Mouse (Mus musculus) spleen, adult 2 months (tissue): ENCODE measurements around the gene Morf4l1. TPM values are rescaled to one million over a fixed set of nuclear protein-coding genes. Genes with fewer than 3 reads are reported as not detected.

Experiments used
- DNase-seq, 2 experiments: peaks; one replicate each; pipeline versions ENCODE4 v3.0.0 to v3.0.0-alpha.2; 2012 to 2021; ENCODE audit warnings: low spot score in 2 of 2, low read depth in 1 of 2
- H3K27ac ChIP-seq: fragments of 200-500 bp; 2 replicates; pipeline ENCODE4 v1.5.1; 2012; ENCODE audit warnings: low read length, inconsistent platforms; ENCODE audit not compliant: insufficient read depth
- H3K27me3 ChIP-seq: fragments of 200-500 bp; 2 replicates; pipeline ENCODE4 v1.6.1; 2012; ENCODE audit warnings: mild to moderate bottlenecking, moderate library complexity, low read length, inconsistent platforms; ENCODE audit not compliant: control insufficient read depth, insufficient read depth
- H3K36me3 ChIP-seq: fragments of 200-500 bp; 2 replicates; pipeline ENCODE4 v1.6.1; 2012; ENCODE audit warnings: mild to moderate bottlenecking, low read length, inconsistent platforms; ENCODE audit not compliant: control insufficient read depth, insufficient read depth
- H3K4me1 ChIP-seq: fragments of 200-500 bp; 2 replicates; pipeline ENCODE4 v1.6.1; 2011; ENCODE audit warnings: inconsistent platforms; ENCODE audit not compliant: control insufficient read depth, insufficient read depth, insufficient read length
- H3K4me3 ChIP-seq: fragments of 200-500 bp; 2 replicates; pipeline ENCODE4 v1.5.1; 2011; ENCODE audit warnings: mild to moderate bottlenecking, inconsistent platforms; ENCODE audit not compliant: insufficient read depth, insufficient read length; ENCODE audit errors: extremely low read depth
- CTCF ChIP-seq: fragments of 200-500 bp; IDR thresholded peaks from 2 replicates; pipeline ENCODE4 v1.5.1; 2011; ENCODE audit warnings: mild to moderate bottlenecking, inconsistent platforms; ENCODE audit not compliant: insufficient read depth, insufficient read length, insufficient replicate concordance; ENCODE audit errors: extremely low read depth
- POLR2A ChIP-seq: fragments of 200-500 bp; IDR thresholded peaks from 2 replicates; pipeline ENCODE4 v1.6.1; 2011; ENCODE audit warnings: low read depth, low read length, inconsistent platforms
- WGBS: fragments of 180-500 bp; shearing (Covaris S2); methylation state at CpG from one replicate; pipeline ENCODE4 v1.1.7; 2018; 5-methylcytosine and 5-hydroxymethylcytosine counted together
- polyA plus RNA-seq: library from polyadenylated mRNA; depleted of rRNA; stranded (reverse); fragments of >200 nt; gene quantifications from 2 replicates; pipeline ENCODE4 v1.2.3, GENCODE M21; 2012; rRNA removed

The Morf4l1 gene
- 46.2 and 48.1 TPM in 2 replicates for polyA plus RNA-seq

GRCm38 (mm10) chr9:90114567-90115307, at the start of gene Morf4l1:
Gene Morf4l1, minus strand, starts transcription at chr9:90114774.
- peak within 1 kb of the TSS; percentile 100 for H3K27ac ChIP-seq
- TF ChIP-seq CTCF: no peak
- TF ChIP-seq POLR2A: no peak; the same call in 1 of the 2 replicates
- peak within 1 kb of the TSS; percentile 98 for H3K4me3 ChIP-seq
- H3K36me3 ChIP-seq: no peaks in the 10 kb centered on the region
- peaks cover 13% of the 10 kb centered on the region; the same call in 1 of the 2 replicates for H3K4me1 ChIP-seq
- no peaks in the 10 kb centered on the region for H3K27me3 ChIP-seq
- 3% methylated on average over 39 of the region's 40 CpGs for WGBS
- peak; percentile 88 to 96 for DNase-seq

- Histone ChIP-seq H3K27ac (no peak overlapping the region), H3K36me3 (no peaks in the 10 kb centered on the region), H3K27me3 (peaks cover 3% of the 10 kb centered on the region; the same call in 1 of the 2 replicates), H3K4me3 (peak overlapping the region; percentile 64; the same call in 1 of the 2 replicates), H3K4me1 (no peaks in the 10 kb centered on the region)
- TF ChIP-seq POLR2A (no peak), CTCF (no peak)
- WGBS: 7% methylated on average over 18 of the region's 18 CpGs
- no peak for DNase-seq
Observed at GRCm38 (mm10) chr9:90163749-90164095, 49.1 kb upstream of the Morf4l1 start.

- H3K4me1 ChIP-seq: no peaks in the 10 kb centered on the region
- H3K36me3 ChIP-seq: no peaks in the 10 kb centered on the region
- H3K4me3 ChIP-seq: peak within 1 kb of the TSS; percentile 64
- no peak for TF ChIP-seq CTCF
- WGBS: under 1% methylated on average over 58 of the region's 60 CpGs
- DNase-seq: no peak
- no peak within 1 kb of the TSS for H3K27ac ChIP-seq
- peaks cover 3% of the 10 kb centered on the region; the same call in 1 of the 2 replicates for H3K27me3 ChIP-seq
Observed at GRCm38 (mm10) chr9:90162926-90163748, 48.6 kb upstream of the Morf4l1 start, which contains the start of gene Adamts7. Gene Adamts7, plus strand, starts transcription at chr9:90163069.

GRCm38 (mm10) chr9:90162243-90162925, 47.8 kb upstream of the Morf4l1 start:
- WGBS: 12% methylated on average over 29 of the region's 29 CpGs
- Histone ChIP-seq H3K4me3 (peak overlapping the region; percentile 21), H3K27ac (no peak overlapping the region)

GRCm38 (mm10) chr9:90146869-90147268, 32.3 kb upstream of the Morf4l1 start:
- TF ChIP-seq CTCF: no peak
- TF ChIP-seq POLR2A: no peak
- H3K4me3 ChIP-seq: no peak overlapping the region
- DNase-seq: no peak
- no peak overlapping the region for H3K27ac ChIP-seq
- WGBS: 78% methylated on average over 5 of the region's 5 CpGs
- H3K27me3 ChIP-seq: no peaks in the 10 kb centered on the region
- no peaks in the 10 kb centered on the region for H3K4me1 ChIP-seq
- H3K36me3 ChIP-seq: no peaks in the 10 kb centered on the region

More at GRCm38 (mm10) chr9:90162243-90162925, 47.8 kb upstream of the Morf4l1 start:
- no peaks in the 10 kb centered on the region for H3K36me3 ChIP-seq
- H3K4me1 ChIP-seq: no peaks in the 10 kb centered on the region
- TF ChIP-seq CTCF (peak; percentile 9; the same call in 1 of the 2 replicates), POLR2A (no peak)
- H3K27me3 ChIP-seq: peaks cover 3% of the 10 kb centered on the region; the same call in 1 of the 2 replicates
- DNase-seq: peak in 1 of 2 experiments; percentile 30

- H3K27me3 ChIP-seq: no peaks in the 10 kb centered on the region
- no peak for DNase-seq
- H3K36me3 ChIP-seq: no peaks in the 10 kb centered on the region
- no peak overlapping the region for H3K4me3 ChIP-seq
- WGBS: 73% methylated on average over 2 of the region's 2 CpGs
- H3K4me1 ChIP-seq: no peaks in the 10 kb centered on the region
- TF ChIP-seq CTCF (no peak), POLR2A (no peak)
- no peak overlapping the region for H3K27ac ChIP-seq
Observed at GRCm38 (mm10) chr9:90145788-90146187, 31.2 kb upstream of the Morf4l1 start.
